In the genomic region with DNA sequence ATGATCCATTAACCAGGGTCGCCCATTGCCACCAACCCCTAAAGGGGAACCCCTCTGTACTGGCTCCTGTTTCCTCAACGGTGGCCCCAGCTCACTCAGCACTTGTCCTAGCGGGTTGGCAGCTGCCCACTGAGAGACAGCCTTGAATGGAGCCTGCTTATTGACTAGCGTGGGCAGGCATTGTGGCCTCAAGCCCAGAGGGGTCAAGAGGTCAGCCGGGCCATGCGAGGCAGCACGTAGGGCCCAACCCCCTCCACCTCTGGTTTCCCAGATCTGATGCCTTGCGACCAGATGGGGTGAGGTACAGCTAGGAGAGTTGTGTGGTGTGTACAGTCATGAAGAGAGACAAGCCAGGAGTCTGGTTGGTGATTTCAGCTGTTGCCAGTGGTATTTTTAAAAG, we compare ENCODE assay signal across 15 mouse cellular contexts. TPM values are rescaled to one million over a fixed set of nuclear protein-coding genes. Genes with fewer than 3 reads are reported as not detected.
A peak's percentile ranks its signal among the peaks of the same experiment; 100 is the strongest.
DNase-seq lines count a peak whose midpoint lies in the region; ATAC-seq lines count a peak whose summit lies in the region.
"Had no signal": no experiment of that assay in that cellular context is flagged by ENCODE, and none has a peak within 500 bp of the region (broad histone marks: within the 10 kb centered on the region; RNA-seq: fewer than 3 reads in every experiment).

No protein-coding gene starts in this region.

- ATAC-seq in hindbrain, embryonic 16.5 days, result no peak
- ATAC-seq in neural tube, embryonic 15.5 days (ENCODE audit: low FRiP score), result no peak
- ATAC-seq in forebrain, embryonic 13.5 days, result no peak
- ATAC-seq in megakaryocyte-erythroid progenitor cell, adult 5-6 weeks (replicated peaks; ENCODE audit: low FRiP score, low TSS enrichment, poor library complexity, severe bottlenecking), result no peak

- no peak overlapping the region; the same call in 1 of the 2 replicates for H3K9ac ChIP-seq in hindbrain, embryonic 16.5 days (ENCODE audit: low read depth, low read length)
- no peak overlapping the region for H3K9ac ChIP-seq in neural tube, embryonic 15.5 days (replicated peaks)
- H3K9ac ChIP-seq in forebrain, embryonic 13.5 days, result no peak overlapping the region

- H3K4me3 ChIP-seq in hindbrain, embryonic 10.5 days, result peak overlapping the region; percentile 18
- no peak overlapping the region for H3K4me3 ChIP-seq in hindbrain, embryonic 16.5 days (ENCODE audit: low read length)
- H3K4me3 ChIP-seq in neural tube, embryonic 15.5 days (replicated peaks), result no peak overlapping the region
- H3K4me3 ChIP-seq in embryonic facial prominence, embryonic 10.5 days, result no peak overlapping the region
- H3K4me3 ChIP-seq in forebrain, embryonic 13.5 days, result no peak overlapping the region
- H3K4me3 ChIP-seq: left cerebral cortex, adult 2 months had no signal

- H3K27ac ChIP-seq in hindbrain, embryonic 10.5 days, result peak overlapping the region; percentile 81
- H3K27ac ChIP-seq in hindbrain, embryonic 16.5 days (ENCODE audit: low read depth, low read length), result no peak overlapping the region
- no peak overlapping the region for H3K27ac ChIP-seq in neural tube, embryonic 15.5 days (replicated peaks)
- peak overlapping the region; percentile 14; the same call in 1 of the 2 replicates for H3K27ac ChIP-seq in embryonic facial prominence, embryonic 10.5 days (replicated peaks)
- no peak overlapping the region for H3K27ac ChIP-seq in forebrain, embryonic 13.5 days
- H3K27ac ChIP-seq: left cerebral cortex, adult 2 months had no signal

- peaks cover 13% of the 10 kb centered on the region; the same call in 1 of the 2 replicates for H3K27me3 ChIP-seq in hindbrain, embryonic 10.5 days (ENCODE audit: insufficient read depth, poor library complexity, severe bottlenecking)
- H3K27me3 ChIP-seq in hindbrain, embryonic 16.5 days (replicated peaks; ENCODE audit: control insufficient read depth, insufficient read depth, low read length), result peaks cover 15% of the 10 kb centered on the region
- peaks cover 19% of the 10 kb centered on the region for H3K27me3 ChIP-seq in neural tube, embryonic 15.5 days (replicated peaks)
- H3K27me3 ChIP-seq in embryonic facial prominence, embryonic 10.5 days (replicated peaks; ENCODE audit: low read depth, poor library complexity, severe bottlenecking), result peaks cover 20% of the 10 kb centered on the region
- peaks cover 17% of the 10 kb centered on the region for H3K27me3 ChIP-seq in forebrain, embryonic 13.5 days

- 5% methylated on average over 8 of the region's 8 CpGs for WGBS in hindbrain, embryonic 10.5 days
- WGBS in hindbrain, embryonic 16.5 days, result 14% methylated on average over 8 of the region's 8 CpGs
- WGBS in neural tube, embryonic 15.5 days, result 10% methylated on average over 8 of the region's 8 CpGs
- WGBS in embryonic facial prominence, embryonic 10.5 days, result 19% methylated on average over 8 of the region's 8 CpGs
- 10% methylated on average over 8 of the region's 8 CpGs for WGBS in forebrain, embryonic 13.5 days

- H3K4me2 ChIP-seq in hindbrain, embryonic 16.5 days (ENCODE audit: low read length), result no peak overlapping the region
- no peak overlapping the region for H3K4me2 ChIP-seq in neural tube, embryonic 15.5 days
- H3K4me2 ChIP-seq in forebrain, embryonic 13.5 days, result no peak overlapping the region

- peaks cover 47% of the 10 kb centered on the region for H3K4me1 ChIP-seq in hindbrain, embryonic 10.5 days (replicated peaks)
- peaks cover 9% of the 10 kb centered on the region for H3K4me1 ChIP-seq in hindbrain, embryonic 16.5 days (ENCODE audit: control insufficient read depth, insufficient read depth, low read depth, low read length)
- peaks cover 11% of the 10 kb centered on the region for H3K4me1 ChIP-seq in neural tube, embryonic 15.5 days
- H3K4me1 ChIP-seq in embryonic facial prominence, embryonic 10.5 days, result peaks cover 32% of the 10 kb centered on the region
- H3K4me1 ChIP-seq in forebrain, embryonic 13.5 days, result peaks cover 13% of the 10 kb centered on the region

- peak; percentile 76 for DNase-seq in hindbrain, embryonic 10.5 days (ENCODE audit: low spot score)
- peak; percentile 35 for DNase-seq in neural tube, embryonic 10.5 days (ENCODE audit: extremely low spot score, low spot score)
- DNase-seq in embryonic facial prominence, embryonic 10.5 days (ENCODE audit: low spot score), result peak; percentile 41
- DNase-seq in retina, embryonic 14.5 days (ENCODE audit: low spot score), result peak; percentile 20

- H3K36me3 ChIP-seq in hindbrain, embryonic 10.5 days, result no peaks in the 10 kb centered on the region
- H3K36me3 ChIP-seq in hindbrain, embryonic 16.5 days (ENCODE audit: control insufficient read depth, insufficient read depth, low read length), result no peaks in the 10 kb centered on the region
- no peaks in the 10 kb centered on the region for H3K36me3 ChIP-seq in neural tube, embryonic 15.5 days
- no peaks in the 10 kb centered on the region for H3K36me3 ChIP-seq in embryonic facial prominence, embryonic 10.5 days (replicated peaks)
- no peaks in the 10 kb centered on the region for H3K36me3 ChIP-seq in forebrain, embryonic 13.5 days (ENCODE audit: poor library complexity, severe bottlenecking)

- H3K9me3 ChIP-seq in hindbrain, embryonic 10.5 days, result no peaks in the 10 kb centered on the region
- no peaks in the 10 kb centered on the region for H3K9me3 ChIP-seq in hindbrain, embryonic 16.5 days (ENCODE audit: control insufficient read depth, low read length)
- no peaks in the 10 kb centered on the region for H3K9me3 ChIP-seq in neural tube, embryonic 15.5 days (replicated peaks)
- no peaks in the 10 kb centered on the region for H3K9me3 ChIP-seq in embryonic facial prominence, embryonic 10.5 days
- no peaks in the 10 kb centered on the region for H3K9me3 ChIP-seq in forebrain, embryonic 13.5 days (replicated peaks)

RNA-seq across cellular contexts. Expression of a gene that starts 5.0 kb away (rescaled TPM):
- polyA plus RNA-seq in hindbrain, embryonic 10.5 days (2016; fragmentation: Nextera tagmentation; extraction: Ambion mirVana), result 0.05 and 0.13 TPM in 2 replicates
- 0.19 and 0.24 TPM in 2 replicates for polyA plus RNA-seq in hindbrain, embryonic 16.5 days (2015; fragmentation: Nextera tagmentation; extraction: Ambion mirVana)
- 0.14 and 0.22 TPM in 2 replicates for polyA plus RNA-seq in neural tube, embryonic 15.5 days (2015; fragmentation: Nextera tagmentation; extraction: Ambion mirVana)
- 0.11 and 0.16 TPM in 2 replicates for polyA plus RNA-seq in embryonic facial prominence, embryonic 10.5 days (2016; fragmentation: Nextera tagmentation; extraction: Ambion mirVana)
- 0.08 and 0.12 TPM in 2 replicates for polyA plus RNA-seq in forebrain, embryonic 13.5 days (2015; fragmentation: Nextera tagmentation; extraction: Ambion mirVana)
- total RNA-seq in megakaryocyte-erythroid progenitor cell, adult 5-6 weeks (2014; fragmentation: Nextera tagmentation), result 0.02 and 0.92 TPM in 2 replicates
- total RNA-seq in megakaryocyte-erythroid progenitor cell, adult 5-6 weeks (2017), result 0.05 and 0.11 TPM in 2 replicates
- total RNA-seq: neutrophil, adult 5-6 weeks had no signal

RNA-seq across cellular contexts. Expression of a gene that starts 20.4 kb away (rescaled TPM):
- polyA plus RNA-seq in hindbrain, embryonic 10.5 days (2016; fragmentation: Nextera tagmentation; extraction: Ambion mirVana), result 56.1 and 70.9 TPM in 2 replicates
- polyA plus RNA-seq in hindbrain, embryonic 16.5 days (2015; fragmentation: Nextera tagmentation; extraction: Ambion mirVana), result 79.3 and 87.0 TPM in 2 replicates
- 76.5 and 81.6 TPM in 2 replicates for polyA plus RNA-seq in neural tube, embryonic 15.5 days (2015; fragmentation: Nextera tagmentation; extraction: Ambion mirVana)
- 55.3 and 59.9 TPM in 2 replicates for polyA plus RNA-seq in embryonic facial prominence, embryonic 10.5 days (2016; fragmentation: Nextera tagmentation; extraction: Ambion mirVana)
- 75.6 and 82.9 TPM in 2 replicates for polyA plus RNA-seq in forebrain, embryonic 13.5 days (2015; fragmentation: Nextera tagmentation; extraction: Ambion mirVana)
- total RNA-seq in megakaryocyte-erythroid progenitor cell, adult 5-6 weeks (2014; fragmentation: Nextera tagmentation), result 51.2 and 51.5 TPM in 2 replicates
- total RNA-seq in megakaryocyte-erythroid progenitor cell, adult 5-6 weeks (2017), result 26.6 and 34.2 TPM in 2 replicates

RNA-seq across cellular contexts. Expression of a gene that starts 36.5 kb away (rescaled TPM):
- polyA plus RNA-seq in hindbrain, embryonic 10.5 days (2016; fragmentation: Nextera tagmentation; extraction: Ambion mirVana), result 14.7 and 14.9 TPM in 2 replicates
- polyA plus RNA-seq in hindbrain, embryonic 16.5 days (2015; fragmentation: Nextera tagmentation; extraction: Ambion mirVana), result 11.8 and 16.3 TPM in 2 replicates
- 15.7 and 16.7 TPM in 2 replicates for polyA plus RNA-seq in neural tube, embryonic 15.5 days (2015; fragmentation: Nextera tagmentation; extraction: Ambion mirVana)
- polyA plus RNA-seq in embryonic facial prominence, embryonic 10.5 days (2016; fragmentation: Nextera tagmentation; extraction: Ambion mirVana), result 15.2 and 15.3 TPM in 2 replicates
- 16.1 and 17.5 TPM in 2 replicates for polyA plus RNA-seq in forebrain, embryonic 13.5 days (2015; fragmentation: Nextera tagmentation; extraction: Ambion mirVana)
- 19.8 and 39.2 TPM in 2 replicates for total RNA-seq in megakaryocyte-erythroid progenitor cell, adult 5-6 weeks (2014; fragmentation: Nextera tagmentation)
- 7.9 and 10.8 TPM in 2 replicates for total RNA-seq in megakaryocyte-erythroid progenitor cell, adult 5-6 weeks (2017)

RNA-seq across cellular contexts. Expression of a gene that starts 51.1 kb away (rescaled TPM):
- 1.3 and 4.5 TPM in 2 replicates for polyA plus RNA-seq in hindbrain, embryonic 10.5 days (2016; fragmentation: Nextera tagmentation; extraction: Ambion mirVana)
- polyA plus RNA-seq in hindbrain, embryonic 16.5 days (2015; fragmentation: Nextera tagmentation; extraction: Ambion mirVana), result not detected in 2 replicates
- not detected in 2 replicates for polyA plus RNA-seq in neural tube, embryonic 15.5 days (2015; fragmentation: Nextera tagmentation; extraction: Ambion mirVana)
- polyA plus RNA-seq in embryonic facial prominence, embryonic 10.5 days (2016; fragmentation: Nextera tagmentation; extraction: Ambion mirVana), result 2.1 and 2.3 TPM in 2 replicates
- 0.35 TPM in 1 of 2 replicates, not detected in the other for polyA plus RNA-seq in forebrain, embryonic 13.5 days (2015; fragmentation: Nextera tagmentation; extraction: Ambion mirVana)
- not detected in 2 replicates for total RNA-seq in megakaryocyte-erythroid progenitor cell, adult 5-6 weeks (2014; fragmentation: Nextera tagmentation)
- total RNA-seq in megakaryocyte-erythroid progenitor cell, adult 5-6 weeks (2017), result not detected in 2 replicates
- total RNA-seq: common myeloid progenitor, adult 5-6 weeks; heart, postnatal 4 days; left cerebral cortex, adult 2 months; megakaryocyte, adult 5-6 weeks; neutrophil, adult 5-6 weeks had no signal
- polyA plus RNA-seq: frontal cortex, adult 2 months; thymus, adult 2 months had no signal

RNA-seq across cellular contexts. Expression of a gene that starts 51.4 kb away (rescaled TPM):
- 387 and 460 TPM in 2 replicates for polyA plus RNA-seq in hindbrain, embryonic 10.5 days (2016; fragmentation: Nextera tagmentation; extraction: Ambion mirVana)
- polyA plus RNA-seq in hindbrain, embryonic 16.5 days (2015; fragmentation: Nextera tagmentation; extraction: Ambion mirVana), result 519 and 521 TPM in 2 replicates
- 503 and 540 TPM in 2 replicates for polyA plus RNA-seq in neural tube, embryonic 15.5 days (2015; fragmentation: Nextera tagmentation; extraction: Ambion mirVana)
- 276 and 281 TPM in 2 replicates for polyA plus RNA-seq in embryonic facial prominence, embryonic 10.5 days (2016; fragmentation: Nextera tagmentation; extraction: Ambion mirVana)
- 483 and 508 TPM in 2 replicates for polyA plus RNA-seq in forebrain, embryonic 13.5 days (2015; fragmentation: Nextera tagmentation; extraction: Ambion mirVana)
- 367 and 396 TPM in 2 replicates for total RNA-seq in megakaryocyte-erythroid progenitor cell, adult 5-6 weeks (2014; fragmentation: Nextera tagmentation)
- total RNA-seq in megakaryocyte-erythroid progenitor cell, adult 5-6 weeks (2017), result 155 and 173 TPM in 2 replicates

Comparison
In these comparisons a context has a peak if more than half of its experiments do, and no peak if none do; other contexts are left out.
1. H3K27ac ChIP-seq: peak in hindbrain, embryonic 10.5 days (single experiment) and embryonic facial prominence, embryonic 10.5 days (single experiment); none in hindbrain, embryonic 16.5 days (single experiment), neural tube, embryonic 15.5 days (single experiment) and forebrain, embryonic 13.5 days (single experiment).
2. DNase-seq: peak in every context shown above with its lines; median percentile 76 in hindbrain, embryonic 10.5 days; 41 in embryonic facial prominence, embryonic 10.5 days; 35 in neural tube, embryonic 10.5 days; 20 in retina, embryonic 14.5 days.